Mouse (Mus musculus): ENCODE results near the gene Tspan15.

DNA sequence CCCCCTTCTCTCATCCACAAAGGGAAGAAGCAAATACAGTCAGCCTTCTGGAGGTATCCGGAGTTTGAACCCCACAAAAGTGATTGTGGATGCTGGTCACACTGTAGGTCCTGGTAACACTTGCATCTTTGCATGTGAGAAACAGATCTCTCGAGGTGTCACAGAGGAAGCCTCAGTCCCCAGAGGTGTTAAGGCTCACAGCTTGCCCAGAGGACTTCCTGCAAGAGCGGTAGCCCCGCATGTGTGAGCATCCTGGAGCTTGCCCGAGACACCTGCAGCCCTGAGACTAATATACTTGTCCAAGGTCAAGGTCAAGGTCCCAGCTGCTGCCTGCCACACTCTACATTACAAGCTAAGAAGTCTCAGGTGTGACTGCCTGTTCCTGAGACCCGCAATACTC lies 36.1 kb downstream of the Tspan15 start:
- no peak for TF ChIP-seq POLR2A (IDR thresholded peaks at IDR 0.05; ENCODE audit: insufficient read depth, low read depth, low read length)
- no peak for TF ChIP-seq EP300 (IDR thresholded peaks at IDR 0.05; ENCODE audit: insufficient read depth, low read depth, low read length)
- TF ChIP-seq CTCF (IDR thresholded peaks at IDR 0.05) = no peak
